ENCODE assay signal across 8 mouse cellular contexts in the genomic region with DNA sequence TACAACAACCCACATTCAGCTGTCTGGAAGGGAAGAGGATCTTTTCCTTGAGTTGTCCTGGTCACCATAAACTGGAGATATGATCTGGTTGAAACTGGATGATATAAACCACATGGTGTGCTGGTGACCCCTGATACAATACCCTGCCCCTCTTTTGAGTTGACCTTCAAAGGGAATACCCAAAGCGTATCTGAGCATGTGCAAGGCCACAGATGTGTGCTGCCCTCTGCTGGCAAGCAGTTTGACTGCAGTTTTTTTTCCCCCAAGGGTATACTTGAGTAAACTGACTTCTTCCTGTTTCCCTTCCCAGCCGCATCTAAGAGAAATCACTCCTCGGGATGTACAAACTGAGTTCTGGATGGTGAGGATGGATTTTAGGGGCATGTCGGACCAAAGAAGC. TPM values are rescaled to one million over a fixed set of nuclear protein-coding genes. Genes with fewer than 3 reads are reported as not detected.
A peak's percentile ranks its signal among the peaks of the same experiment; 100 is the strongest.
DNase-seq lines count a peak whose midpoint lies in the region; ATAC-seq and TF ChIP-seq lines count a peak whose summit lies in the region.

No protein-coding gene starts in this region.

- TF ChIP-seq CTCF in embryonic fibroblast, embryonic 13.5 days (IDR thresholded peaks at IDR 0.05; ENCODE audit: borderline replicate concordance, insufficient read depth, low read length) = peak; percentile 79; the same call in 1 of the 2 replicates

- H3K9ac ChIP-seq in midbrain, embryonic 16.5 days (ENCODE audit: low read depth, low read length) = no peak overlapping the region

- 53% methylated on average over 4 of the region's 4 CpGs for WGBS in midbrain, embryonic 10.5 days
- WGBS in midbrain, embryonic 16.5 days = 42% methylated on average over 4 of the region's 4 CpGs
- 50% methylated on average over 4 of the region's 4 CpGs for WGBS in limb, embryonic 10.5 days

- no peaks in the 10 kb centered on the region for H3K36me3 ChIP-seq in midbrain, embryonic 10.5 days
- no peaks in the 10 kb centered on the region for H3K36me3 ChIP-seq in midbrain, embryonic 16.5 days (ENCODE audit: control insufficient read depth, insufficient read depth, low read length)
- H3K36me3 ChIP-seq in limb, embryonic 10.5 days = no peaks in the 10 kb centered on the region

- no peak overlapping the region for H3K4me3 ChIP-seq in midbrain, embryonic 10.5 days
- no peak overlapping the region for H3K4me3 ChIP-seq in midbrain, embryonic 16.5 days (ENCODE audit: low read depth, low read length)
- no peak overlapping the region for H3K4me3 ChIP-seq in embryonic fibroblast, embryonic 13.5 days (ENCODE audit: insufficient read depth, low read length)
- H3K4me3 ChIP-seq in limb, embryonic 10.5 days = no peak overlapping the region

- H3K27me3 ChIP-seq in midbrain, embryonic 10.5 days (ENCODE audit: low read depth, poor library complexity, severe bottlenecking) = peaks cover 8% of the 10 kb centered on the region; the same call in 1 of the 2 replicates
- no peaks in the 10 kb centered on the region for H3K27me3 ChIP-seq in midbrain, embryonic 16.5 days (ENCODE audit: control insufficient read depth, insufficient read depth, low read depth, low read length)
- H3K27me3 ChIP-seq in limb, embryonic 10.5 days (ENCODE audit: low read depth, poor library complexity, severe bottlenecking) = no peaks in the 10 kb centered on the region

- no peak overlapping the region for H3K4me2 ChIP-seq in midbrain, embryonic 16.5 days (ENCODE audit: low read length)

- H3K4me1 ChIP-seq in midbrain, embryonic 10.5 days = peaks cover 7% of the 10 kb centered on the region
- no peaks in the 10 kb centered on the region for H3K4me1 ChIP-seq in midbrain, embryonic 16.5 days (ENCODE audit: control insufficient read depth, insufficient read depth, low read length)
- H3K4me1 ChIP-seq in embryonic fibroblast, embryonic 13.5 days (ENCODE audit: control insufficient read depth, insufficient read depth, low read length) = no peaks in the 10 kb centered on the region
- no peaks in the 10 kb centered on the region for H3K4me1 ChIP-seq in limb, embryonic 10.5 days

- DNase-seq in midbrain, embryonic 10.5 days (ENCODE audit: low spot score) = peak; percentile 69
- peak; percentile 23 to 77 for DNase-seq in adrenal gland, adult (ENCODE audit: inconsistent age in 2 of 2, low spot score in 1 of 2)
- DNase-seq in kidney, adult 8-10 months = peak; percentile 22 to 60
- peak; percentile 77 for DNase-seq in limb, embryonic 10.5 days (ENCODE audit: low spot score)
- peak; percentile 44 for DNase-seq in retina, postnatal 7 days (ENCODE audit: low read depth, low spot score)
- peak; percentile 62 for DNase-seq in urinary bladder, postnatal 25 days (ENCODE audit: low spot score)

- H3K9me3 ChIP-seq in midbrain, embryonic 10.5 days (replicated peaks) = no peaks in the 10 kb centered on the region
- no peaks in the 10 kb centered on the region for H3K9me3 ChIP-seq in midbrain, embryonic 16.5 days (replicated peaks; ENCODE audit: control insufficient read depth, low read length, poor library complexity, severe bottlenecking)
- H3K9me3 ChIP-seq in limb, embryonic 10.5 days (replicated peaks) = no peaks in the 10 kb centered on the region

- no peak overlapping the region for H3K27ac ChIP-seq in midbrain, embryonic 10.5 days (replicated peaks)
- H3K27ac ChIP-seq in midbrain, embryonic 16.5 days (ENCODE audit: low read length) = no peak overlapping the region
- no peak overlapping the region for H3K27ac ChIP-seq in embryonic fibroblast, embryonic 13.5 days (ENCODE audit: insufficient read depth, low read length)
- no peak overlapping the region for H3K27ac ChIP-seq in limb, embryonic 10.5 days

- ATAC-seq in midbrain, embryonic 16.5 days = no peak

- no peak for TF ChIP-seq POLR2A in embryonic fibroblast, embryonic 13.5 days (IDR thresholded peaks at IDR 0.05; ENCODE audit: low read depth, low read length)

RNA-seq across cellular contexts. Expression of a gene that starts 59.1 kb away (rescaled TPM):
- polyA plus RNA-seq in midbrain, embryonic 10.5 days (2016; fragmentation: Nextera tagmentation; extraction: Ambion mirVana) = 54.0 and 55.7 TPM in 2 replicates
- polyA plus RNA-seq in midbrain, embryonic 16.5 days (2015; fragmentation: Nextera tagmentation; extraction: Ambion mirVana) = 42.6 and 49.1 TPM in 2 replicates
- polyA plus RNA-seq in embryonic fibroblast, embryonic 13.5 days (2011; ENCODE audit: insufficient read length, low read depth, missing spikeins) = 22.1 and 23.8 TPM in 2 replicates
- polyA plus RNA-seq in limb, embryonic 10.5 days (2016; fragmentation: Nextera tagmentation; extraction: Ambion mirVana) = 40.5 and 47.7 TPM in 2 replicates
